Mouse (Mus musculus): Measurements from ENCODE around the gene Grin1. TPM values are rescaled to one million over a fixed set of nuclear protein-coding genes. Genes with fewer than 3 reads are reported as not detected.

The Grin1 gene
- polyA plus RNA-seq, 1 experiment from 2014 or later, result 57.2 TPM

DNA sequence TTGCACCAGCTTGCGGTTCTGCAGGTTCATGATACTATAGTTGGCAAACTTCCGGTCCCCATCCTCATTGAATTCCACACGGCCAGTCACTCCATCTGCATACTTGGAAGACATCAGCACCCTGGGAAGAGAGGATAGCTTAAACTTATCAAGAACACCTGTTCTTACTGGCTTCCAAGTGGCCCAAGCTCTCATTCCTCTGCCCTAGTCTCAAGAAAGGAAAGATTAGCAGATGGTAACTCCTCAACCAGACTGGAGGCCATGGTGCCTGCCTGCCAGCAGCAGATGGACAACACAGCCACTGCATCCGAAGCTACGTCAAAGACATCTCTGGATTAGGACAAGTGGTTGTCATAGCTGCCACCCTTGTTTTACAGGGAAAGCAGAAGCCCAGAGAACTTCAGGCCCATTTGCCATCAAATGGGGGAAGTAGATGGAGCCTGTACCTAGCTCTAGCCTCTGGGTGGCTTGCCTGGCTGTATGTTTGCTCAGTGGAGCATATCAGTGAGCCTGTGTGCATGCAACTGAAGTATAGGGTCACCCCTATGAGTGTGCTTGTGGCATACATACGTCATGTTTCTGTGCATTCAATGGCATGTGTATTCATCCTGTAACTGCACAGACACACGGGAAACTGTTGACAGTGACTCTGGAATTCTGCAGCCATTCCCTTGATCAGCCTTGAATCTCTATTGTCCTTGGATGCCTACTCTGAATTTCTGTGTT is 14.9 kb downstream of the Grin1 start:
- Histone ChIP-seq H3K4me2 (replicated peaks) (peak overlapping the region; percentile 59), H3K9ac (no peak overlapping the region), H3K27me3 (ENCODE audit: control insufficient read depth, insufficient read depth, low read length) (peaks cover 43% of the 10 kb centered on the region), H3K36me3 (replicated peaks; ENCODE audit: control insufficient read depth, insufficient read depth) (peaks cover 35% of the 10 kb centered on the region), H3K4me1 (replicated peaks; ENCODE audit: control insufficient read depth, insufficient read depth, low read length) (peaks cover 7% of the 10 kb centered on the region), H3K27ac (no peak overlapping the region), H3K4me3 (replicated peaks; ENCODE audit: low read length) (peak overlapping the region; percentile 34), H3K9me3 (ENCODE audit: control insufficient read depth, low read length) (no peaks in the 10 kb centered on the region)
- no peak for DNase-seq (ENCODE audit: low spot score)
- WGBS, result 69% methylated on average over 7 of the region's 7 CpGs
- no peak for ATAC-seq (ENCODE audit: low FRiP score)

DNA sequence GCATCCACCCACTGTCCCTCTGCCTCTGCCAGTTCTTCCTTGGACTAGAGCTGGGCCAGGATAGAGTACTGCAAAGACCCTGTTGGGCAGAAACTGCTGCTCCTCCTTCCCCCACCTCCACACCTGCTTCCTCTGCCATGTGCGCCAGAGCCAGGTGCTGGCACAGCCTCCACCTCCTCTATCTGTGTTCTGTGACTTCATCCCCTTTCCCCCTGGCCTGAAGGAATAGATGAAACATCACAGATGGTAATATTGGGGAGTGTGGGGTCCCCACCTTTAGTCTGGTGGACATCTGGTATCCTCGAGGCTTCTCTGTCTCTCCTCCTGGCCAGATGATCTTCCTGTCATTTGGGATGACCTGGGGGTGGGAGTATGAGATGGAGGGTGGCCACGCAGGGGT is 15.5 kb downstream of the Grin1 start:
- Histone ChIP-seq H3K4me1 (replicated peaks; ENCODE audit: control insufficient read depth, insufficient read depth, low read length) (peaks cover 7% of the 10 kb centered on the region), H3K4me3 (replicated peaks; ENCODE audit: low read length) (no peak overlapping the region), H3K36me3 (replicated peaks; ENCODE audit: control insufficient read depth, insufficient read depth) (peaks cover 28% of the 10 kb centered on the region), H3K9me3 (ENCODE audit: control insufficient read depth, low read length) (no peaks in the 10 kb centered on the region), H3K27me3 (ENCODE audit: control insufficient read depth, insufficient read depth, low read length) (peaks cover 37% of the 10 kb centered on the region), H3K9ac (no peak overlapping the region), H3K27ac (no peak overlapping the region), H3K4me2 (replicated peaks) (no peak overlapping the region)
- 78% methylated on average over 3 of the region's 3 CpGs for WGBS
- DNase-seq (ENCODE audit: low spot score) (no peak), ATAC-seq (ENCODE audit: low FRiP score) (no peak)

DNA sequence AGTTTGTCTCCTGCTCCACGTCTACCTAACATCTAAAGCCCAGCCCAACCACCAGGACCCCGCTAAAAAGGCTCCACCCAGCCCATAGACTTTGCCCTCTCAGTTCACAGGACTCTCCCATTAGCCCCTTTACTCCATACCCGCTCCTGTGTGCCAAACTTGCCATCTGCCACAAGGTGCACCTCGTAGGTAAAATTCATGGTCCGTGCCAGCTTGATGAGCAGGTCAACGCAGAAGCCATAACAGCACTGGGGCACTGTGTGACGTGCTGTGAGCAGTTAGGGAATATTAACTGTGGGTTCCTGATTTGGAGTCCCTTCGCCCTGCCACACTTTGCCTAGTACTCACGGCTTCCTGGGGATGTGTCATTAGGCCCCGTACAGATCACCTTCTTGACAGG is 20.9 kb downstream of the Grin1 start:
- DNase-seq (ENCODE audit: low spot score) (no peak), ATAC-seq (ENCODE audit: low FRiP score) (no peak)
- 86% methylated on average over 10 of the region's 10 CpGs for WGBS
- no peaks in the 10 kb centered on the region for H3K9me3 ChIP-seq (ENCODE audit: control insufficient read depth, low read length)
- no peak overlapping the region for H3K4me2 ChIP-seq (replicated peaks)
- no peak overlapping the region for H3K9ac ChIP-seq
- no peak overlapping the region for H3K27ac ChIP-seq
- H3K36me3 ChIP-seq (replicated peaks; ENCODE audit: control insufficient read depth, insufficient read depth), result peaks cover 36% of the 10 kb centered on the region
- peaks cover 36% of the 10 kb centered on the region for H3K27me3 ChIP-seq (ENCODE audit: control insufficient read depth, insufficient read depth, low read length)
- H3K4me1 ChIP-seq (replicated peaks; ENCODE audit: control insufficient read depth, insufficient read depth, low read length), result no peaks in the 10 kb centered on the region
- H3K4me3 ChIP-seq (replicated peaks; ENCODE audit: low read length), result no peak overlapping the region

DNA sequence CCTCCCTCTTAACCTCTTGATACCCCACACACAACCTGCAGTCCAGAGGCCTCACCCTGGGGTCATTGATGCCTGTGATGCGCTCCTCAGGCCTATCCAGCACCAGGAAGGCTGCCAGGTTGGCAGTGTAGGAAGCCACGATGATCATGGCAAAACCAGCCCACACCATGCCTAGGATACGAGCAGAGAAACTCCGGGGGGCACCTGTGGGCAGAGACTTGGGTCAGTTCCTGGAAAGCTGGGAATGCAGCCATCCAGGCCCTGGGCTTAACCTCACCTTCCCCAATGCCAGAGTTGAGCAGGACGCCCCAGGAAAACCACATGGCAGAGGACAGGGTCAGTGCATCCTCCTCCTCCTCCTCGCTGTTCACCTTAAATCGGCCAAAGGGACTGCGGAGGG is 21.9 kb downstream of the Grin1 start:
- Histone ChIP-seq H3K27me3 (ENCODE audit: control insufficient read depth, insufficient read depth, low read length) (peaks cover 41% of the 10 kb centered on the region), H3K9me3 (ENCODE audit: control insufficient read depth, low read length) (no peaks in the 10 kb centered on the region), H3K27ac (no peak overlapping the region), H3K4me1 (replicated peaks; ENCODE audit: control insufficient read depth, insufficient read depth, low read length) (no peaks in the 10 kb centered on the region; the same call in 1 of the 2 replicates), H3K4me2 (replicated peaks) (no peak overlapping the region), H3K4me3 (replicated peaks; ENCODE audit: low read length) (no peak overlapping the region), H3K9ac (no peak overlapping the region), H3K36me3 (replicated peaks; ENCODE audit: control insufficient read depth, insufficient read depth) (peaks cover 36% of the 10 kb centered on the region)
- WGBS, result 81% methylated on average over 8 of the region's 8 CpGs
- ATAC-seq (ENCODE audit: low FRiP score) (no peak), DNase-seq (ENCODE audit: low spot score) (no peak)

DNA sequence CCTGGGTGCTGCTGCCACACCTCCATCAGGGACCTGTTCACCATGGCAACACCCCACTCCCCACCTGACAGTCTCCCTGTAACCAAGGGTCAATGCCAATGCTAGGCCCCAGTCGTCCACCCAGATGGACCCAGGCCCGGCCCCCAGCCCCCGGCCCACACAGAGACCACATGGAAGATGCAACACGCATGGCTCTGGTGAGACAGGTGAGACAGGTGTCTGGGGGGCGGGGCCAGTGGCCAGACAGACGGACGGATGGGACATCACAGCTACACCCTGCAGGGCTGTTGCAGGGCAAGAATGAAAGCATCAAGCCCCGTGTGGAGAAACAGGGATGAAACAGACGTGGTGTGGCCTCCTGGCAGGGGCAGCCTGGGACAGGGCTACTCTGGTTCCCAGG is 25.3 kb downstream of the Grin1 start:
- H3K4me2 ChIP-seq (replicated peaks), result no peak overlapping the region
- peaks cover 31% of the 10 kb centered on the region for H3K36me3 ChIP-seq (replicated peaks; ENCODE audit: control insufficient read depth, insufficient read depth)
- H3K4me3 ChIP-seq (replicated peaks; ENCODE audit: low read length), result no peak overlapping the region
- DNase-seq (ENCODE audit: low spot score) (no peak), ATAC-seq (ENCODE audit: low FRiP score) (no peak)
- no peaks in the 10 kb centered on the region for H3K9me3 ChIP-seq (ENCODE audit: control insufficient read depth, low read length)
- H3K27ac ChIP-seq, result no peak overlapping the region
- H3K4me1 ChIP-seq (replicated peaks; ENCODE audit: control insufficient read depth, insufficient read depth, low read length), result peaks cover 21% of the 10 kb centered on the region
- WGBS, result 71% methylated on average over 9 of the region's 9 CpGs
- peaks cover 75% of the 10 kb centered on the region for H3K27me3 ChIP-seq (ENCODE audit: control insufficient read depth, insufficient read depth, low read length)
- no peak overlapping the region for H3K9ac ChIP-seq

DNA sequence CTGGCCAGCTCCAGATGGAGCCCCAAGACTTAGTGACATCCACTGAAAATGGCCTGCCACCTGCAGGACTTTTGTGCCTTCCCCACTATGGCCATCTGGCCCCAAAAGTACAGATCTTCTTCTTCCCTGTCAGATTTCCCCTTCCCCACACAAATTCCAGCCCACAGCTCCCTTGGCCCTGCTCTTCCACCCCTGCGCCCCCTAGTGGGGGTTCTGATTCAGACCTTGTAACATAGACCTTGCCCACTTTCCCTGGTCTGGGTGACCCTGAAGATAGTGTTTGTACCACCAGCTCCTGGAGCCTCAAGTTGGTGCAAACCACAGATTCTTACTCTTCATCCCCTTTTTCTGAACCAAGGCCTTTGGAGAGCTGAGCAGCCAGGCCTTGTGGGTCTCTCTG is 26.1 kb downstream of the Grin1 start:
- WGBS, result 6% methylated on average over 1 of the region's 1 CpGs
- no peak for ATAC-seq (ENCODE audit: low FRiP score)
- Histone ChIP-seq H3K36me3 (replicated peaks; ENCODE audit: control insufficient read depth, insufficient read depth) (peaks cover 31% of the 10 kb centered on the region), H3K9me3 (ENCODE audit: control insufficient read depth, low read length) (no peaks in the 10 kb centered on the region), H3K27ac (no peak overlapping the region), H3K4me3 (replicated peaks; ENCODE audit: low read length) (0 out of 2 replicates have a peak overlapping the region, but pooled peaks have one; percentile 19), H3K4me2 (replicated peaks) (no peak overlapping the region), H3K27me3 (ENCODE audit: control insufficient read depth, insufficient read depth, low read length) (peaks cover 78% of the 10 kb centered on the region), H3K9ac (no peak overlapping the region), H3K4me1 (replicated peaks; ENCODE audit: control insufficient read depth, insufficient read depth, low read length) (peaks cover 21% of the 10 kb centered on the region)
- peak; percentile 69 for DNase-seq (ENCODE audit: low spot score)

DNA sequence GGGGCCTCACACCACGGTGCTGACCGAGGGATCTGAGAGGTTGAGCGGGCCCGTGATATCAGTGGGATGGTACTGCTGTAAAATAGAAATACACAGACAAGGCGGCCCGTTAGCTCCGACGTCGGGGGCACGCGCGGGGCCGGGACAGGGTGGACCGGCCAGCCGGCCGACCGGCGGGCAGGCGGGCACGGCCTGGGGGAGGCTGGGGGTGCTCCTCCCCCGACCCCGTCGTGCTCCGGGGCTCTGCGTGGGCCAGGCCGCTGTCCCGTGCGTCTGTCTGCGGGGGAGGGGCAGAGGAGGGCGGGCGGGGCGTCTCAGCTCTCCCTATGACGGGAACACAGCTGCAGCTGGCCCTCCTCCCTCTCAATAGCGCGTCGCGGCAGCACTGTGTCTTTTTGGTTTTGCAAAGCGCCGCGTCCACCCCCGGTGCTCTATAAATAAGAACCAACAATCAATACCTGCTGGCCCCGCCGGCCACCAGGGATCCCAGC is 26.9 kb downstream of the Grin1 start:
- Histone ChIP-seq H3K9ac (no peak overlapping the region; the same call in 1 of the 2 replicates), H3K27ac (no peak overlapping the region), H3K4me2 (replicated peaks) (peak overlapping the region; percentile 39), H3K9me3 (ENCODE audit: control insufficient read depth, low read length) (no peaks in the 10 kb centered on the region), H3K4me3 (replicated peaks; ENCODE audit: low read length) (peak overlapping the region; percentile 19), H3K27me3 (ENCODE audit: control insufficient read depth, insufficient read depth, low read length) (peaks cover 72% of the 10 kb centered on the region), H3K4me1 (replicated peaks; ENCODE audit: control insufficient read depth, insufficient read depth, low read length) (peaks cover 21% of the 10 kb centered on the region), H3K36me3 (replicated peaks; ENCODE audit: control insufficient read depth, insufficient read depth) (peaks cover 27% of the 10 kb centered on the region; the same call in 1 of the 2 replicates)
- peak; percentile 1; the same call in 1 of the 2 replicates for ATAC-seq (ENCODE audit: low FRiP score)
- DNase-seq (ENCODE audit: low spot score), result no peak
- 3% methylated on average over 41 of the region's 43 CpGs for WGBS

DNA sequence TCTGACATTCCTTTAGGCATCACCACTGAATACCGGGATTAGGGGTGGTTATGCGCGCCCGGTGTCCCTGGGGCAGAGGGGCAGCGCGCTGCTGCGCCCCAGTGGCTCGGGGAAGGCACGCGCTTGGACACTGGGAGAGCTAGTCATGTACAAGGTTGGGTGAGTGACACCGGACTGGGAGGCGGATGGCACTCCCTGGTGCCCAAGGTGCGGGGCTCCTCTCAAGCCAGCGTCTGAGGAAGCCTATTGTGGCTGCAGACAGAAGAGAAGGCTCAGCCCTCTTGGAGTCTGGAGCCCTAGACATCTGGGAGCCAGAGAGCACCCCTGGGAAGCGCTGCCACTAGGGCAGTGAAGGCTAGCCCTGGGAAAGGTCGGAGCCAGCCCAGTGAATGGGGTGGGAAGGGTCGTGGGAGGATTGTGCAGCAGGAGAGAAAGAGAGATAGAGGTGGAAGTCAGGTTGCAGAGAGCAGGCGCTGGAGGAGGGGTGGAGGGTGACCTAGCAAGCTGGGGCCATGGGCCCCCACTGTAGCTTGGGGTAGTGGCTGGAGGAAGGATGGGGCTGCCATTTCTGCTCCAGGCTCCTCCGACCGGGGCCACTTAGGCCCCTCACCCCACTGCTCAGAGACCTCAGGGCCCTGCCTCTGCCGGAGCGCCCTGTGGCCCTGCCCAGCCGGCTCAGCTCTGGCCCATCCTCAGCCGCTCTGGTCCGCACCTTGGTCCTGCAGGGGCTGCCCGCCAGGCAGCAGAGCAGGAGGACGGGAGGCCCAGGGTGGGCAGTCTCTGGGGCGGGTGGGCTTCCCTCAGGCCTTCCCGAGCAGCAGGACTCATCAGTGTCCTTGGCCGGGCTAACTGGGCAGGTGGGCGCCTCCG is 27.6 kb downstream of the Grin1 start:
- Histone ChIP-seq H3K4me1 (replicated peaks; ENCODE audit: control insufficient read depth, insufficient read depth, low read length) (peaks cover 21% of the 10 kb centered on the region), H3K9me3 (ENCODE audit: control insufficient read depth, low read length) (no peaks in the 10 kb centered on the region), H3K9ac (peak overlapping the region; percentile 44; the same call in 1 of the 2 replicates), H3K27me3 (ENCODE audit: control insufficient read depth, insufficient read depth, low read length) (peaks cover 70% of the 10 kb centered on the region), H3K4me3 (replicated peaks; ENCODE audit: low read length) (peak overlapping the region; percentile 26), H3K36me3 (replicated peaks; ENCODE audit: control insufficient read depth, insufficient read depth) (peaks cover 23% of the 10 kb centered on the region), H3K4me2 (replicated peaks) (peak overlapping the region; percentile 56), H3K27ac (no peak overlapping the region)
- 7% methylated on average over 29 of the region's 32 CpGs for WGBS
- ATAC-seq (ENCODE audit: low FRiP score) (0 out of 2 replicates have a peak, but pooled peaks have one; percentile 5), DNase-seq (ENCODE audit: low spot score) (no peak)

DNA sequence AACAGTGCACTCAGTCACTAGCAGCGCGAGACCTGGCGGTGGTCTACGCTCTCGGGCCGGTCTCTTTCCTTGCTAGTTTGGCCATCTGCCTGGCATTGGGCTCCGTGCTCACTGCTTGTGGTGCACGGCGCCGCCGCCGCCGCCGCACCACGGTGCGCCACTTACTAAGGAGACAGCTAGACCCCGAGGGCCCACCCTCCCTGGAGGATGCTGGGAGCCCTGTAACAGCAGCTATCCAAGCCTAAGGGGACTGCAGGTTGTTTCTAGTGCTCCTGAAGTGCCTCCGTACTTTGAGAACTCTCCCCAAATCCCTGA is 28.2 kb downstream of the Grin1 start:
- no peak for ATAC-seq (ENCODE audit: low FRiP score)
- DNase-seq (ENCODE audit: low spot score), result no peak
- peaks cover 66% of the 10 kb centered on the region for H3K27me3 ChIP-seq (ENCODE audit: control insufficient read depth, insufficient read depth, low read length)
- peak overlapping the region; percentile 26 for H3K4me3 ChIP-seq (replicated peaks; ENCODE audit: low read length)
- peaks cover 21% of the 10 kb centered on the region for H3K4me1 ChIP-seq (replicated peaks; ENCODE audit: control insufficient read depth, insufficient read depth, low read length)
- H3K9me3 ChIP-seq (ENCODE audit: control insufficient read depth, low read length), result no peaks in the 10 kb centered on the region
- peak overlapping the region; percentile 56 for H3K4me2 ChIP-seq (replicated peaks)
- no peak overlapping the region for H3K27ac ChIP-seq
- WGBS, result 2% methylated on average over 18 of the region's 18 CpGs
- H3K36me3 ChIP-seq (replicated peaks; ENCODE audit: control insufficient read depth, insufficient read depth), result peaks cover 24% of the 10 kb centered on the region
- peak overlapping the region; percentile 44; the same call in 1 of the 2 replicates for H3K9ac ChIP-seq

All from hindbrain, embryonic 14.5 days (tissue).